Mouse (Mus musculus) heart, embryonic 15.5 days (tissue): ENCODE measurements at regions not wholly inside any gene's neighbourhood (a gene's known extent, or its start where the extent isn't known, plus 50 kb on each side); places are given as distances from the start of the nearest gene placed in this dataset.

Experiments used
- ATAC-seq: fragments of 200-750 bp; cut with Nextera tagmentation; replicated peaks from 2 replicates; pipeline ENCODE4 v1.8.0; 2017; ENCODE audit warnings: low read depth, moderate TSS enrichment; ENCODE audit not compliant: insufficient number of reproducible peaks, insufficient read depth, low FRiP score
- H3K27ac ChIP-seq: fragments of 300-500 bp; sonication (generic); 2 replicates; pipeline ENCODE4 v1.5.1; 2015; ENCODE audit warnings: mild to moderate bottlenecking, inconsistent platforms
- H3K27me3 ChIP-seq: fragments of 300-500 bp; sonication (generic); 2 replicates; pipeline ENCODE4 v1.6.1; 2015; ENCODE audit warnings: inconsistent platforms
- H3K36me3 ChIP-seq: fragments of 300-500 bp; sonication (generic); 2 replicates; pipeline ENCODE4 v1.6.1; 2015; ENCODE audit warnings: mild to moderate bottlenecking, inconsistent platforms
- H3K4me1 ChIP-seq: fragments of 300-500 bp; sonication (generic); replicated peaks from 2 replicates; pipeline ENCODE4 v1.6.1; 2015; ENCODE audit warnings: inconsistent platforms
- H3K4me2 ChIP-seq: fragments of 300-500 bp; sonication (generic); 2 replicates; pipeline ENCODE4 v1.6.1; 2015; ENCODE audit warnings: inconsistent platforms, mild to moderate bottlenecking, moderate library complexity
- H3K4me3 ChIP-seq: fragments of 300-500 bp; sonication (generic); 2 replicates; pipeline ENCODE4 v1.5.1; 2015; ENCODE audit warnings: mild to moderate bottlenecking, inconsistent platforms
- H3K9ac ChIP-seq: fragments of 300-500 bp; sonication (generic); 2 replicates; pipeline ENCODE4 v1.6.1; 2015; ENCODE audit warnings: mild to moderate bottlenecking, inconsistent platforms
- H3K9me3 ChIP-seq: fragments of 300-500 bp; sonication (generic); replicated peaks from 2 replicates; pipeline ENCODE4 v1.6.1; 2016; ENCODE audit warnings: inconsistent platforms
- WGBS: fragments of 180-500 bp; shearing (Covaris S2); methylation state at CpG from one replicate; pipeline ENCODE4 v1.1.7; 2015; ENCODE audit warnings: mixed read lengths; 5-methylcytosine and 5-hydroxymethylcytosine counted together

- ATAC-seq: no peak
- peaks cover 7% of the 10 kb centered on the region; the same call in 1 of the 2 replicates for H3K4me1 ChIP-seq
- H3K36me3 ChIP-seq: no peaks in the 10 kb centered on the region
- H3K4me2 ChIP-seq: no peak overlapping the region
- H3K9me3 ChIP-seq: no peaks in the 10 kb centered on the region
- no peaks in the 10 kb centered on the region for H3K27me3 ChIP-seq
- no peak overlapping the region for H3K4me3 ChIP-seq
- no peak overlapping the region for H3K9ac ChIP-seq
- 85% methylated on average over 8 of the region's 8 CpGs for WGBS
- H3K27ac ChIP-seq: no peak overlapping the region
Observed at GRCm38 (mm10) chr3:144378524-144379225, 173.7 kb upstream of the Lmo4 start.

GRCm38 (mm10) chr3:144377626-144378523 is 172.9 kb upstream of the Lmo4 start:
- H3K4me3 ChIP-seq: no peak overlapping the region
- H3K4me1 ChIP-seq: peaks cover 7% of the 10 kb centered on the region; the same call in 1 of the 2 replicates
- H3K9ac ChIP-seq: no peak overlapping the region
- H3K4me2 ChIP-seq: no peak overlapping the region
- H3K27ac ChIP-seq: no peak overlapping the region
- no peak for ATAC-seq
- H3K36me3 ChIP-seq: no peaks in the 10 kb centered on the region
- 72% methylated on average over 18 of the region's 18 CpGs for WGBS
- H3K9me3 ChIP-seq: no peaks in the 10 kb centered on the region
- H3K27me3 ChIP-seq: no peaks in the 10 kb centered on the region

- Histone ChIP-seq H3K4me2 (no peak overlapping the region), H3K36me3 (no peaks in the 10 kb centered on the region), H3K9me3 (no peaks in the 10 kb centered on the region), H3K27ac (no peak overlapping the region), H3K9ac (no peak overlapping the region), H3K4me1 (peaks cover 7% of the 10 kb centered on the region; the same call in 1 of the 2 replicates), H3K27me3 (no peaks in the 10 kb centered on the region), H3K4me3 (no peak overlapping the region)
- no peak for ATAC-seq
- 78% methylated on average over 15 of the region's 15 CpGs for WGBS
Observed at GRCm38 (mm10) chr3:144376463-144377402, 171.7 kb upstream of the Lmo4 start.

- H3K4me1 ChIP-seq: 0 out of 2 replicates have a peak, but pooled peaks cover 3% of the 10 kb centered on the region
- H3K27me3 ChIP-seq: no peaks in the 10 kb centered on the region
- H3K4me3 ChIP-seq: no peak overlapping the region
- H3K36me3 ChIP-seq: no peaks in the 10 kb centered on the region
- H3K9me3 ChIP-seq: no peaks in the 10 kb centered on the region
- no peak overlapping the region for H3K9ac ChIP-seq
- no peak overlapping the region for H3K4me2 ChIP-seq
- WGBS: 59% methylated on average over 12 of the region's 12 CpGs
- no peak for ATAC-seq
- no peak overlapping the region for H3K27ac ChIP-seq
Observed at GRCm38 (mm10) chr3:144375725-144376412, 170.8 kb upstream of the Lmo4 start.

GRCm38 (mm10) chr3:144368300-144368699 is 163.3 kb upstream of the Lmo4 start:
- WGBS: 59% methylated on average over 4 of the region's 4 CpGs
- peaks cover 5% of the 10 kb centered on the region; the same call in 1 of the 2 replicates for H3K4me1 ChIP-seq
- H3K27ac ChIP-seq: no peak overlapping the region
- H3K9ac ChIP-seq: no peak overlapping the region
- H3K36me3 ChIP-seq: no peaks in the 10 kb centered on the region
- no peaks in the 10 kb centered on the region for H3K27me3 ChIP-seq
- no peak for ATAC-seq
- no peaks in the 10 kb centered on the region for H3K9me3 ChIP-seq
- H3K4me3 ChIP-seq: no peak overlapping the region
- H3K4me2 ChIP-seq: no peak overlapping the region

- Histone ChIP-seq H3K4me2 (peak overlapping the region; percentile 52), H3K27me3 (no peaks in the 10 kb centered on the region), H3K9me3 (no peaks in the 10 kb centered on the region), H3K4me1 (peaks cover 5% of the 10 kb centered on the region; the same call in 1 of the 2 replicates), H3K9ac (no peak overlapping the region), H3K36me3 (no peaks in the 10 kb centered on the region), H3K27ac (no peak overlapping the region), H3K4me3 (peak overlapping the region; percentile 18)
- 32% methylated on average over 7 of the region's 7 CpGs for WGBS
- no peak for ATAC-seq
Observed at GRCm38 (mm10) chr3:144367766-144368116, 162.7 kb upstream of the Lmo4 start.

- Histone ChIP-seq H3K4me2 (peak overlapping the region; percentile 52), H3K27ac (no peak overlapping the region), H3K9ac (no peak overlapping the region), H3K9me3 (no peaks in the 10 kb centered on the region), H3K27me3 (no peaks in the 10 kb centered on the region), H3K4me1 (peaks cover 5% of the 10 kb centered on the region; the same call in 1 of the 2 replicates), H3K4me3 (peak overlapping the region; percentile 18), H3K36me3 (no peaks in the 10 kb centered on the region)
- ATAC-seq: no peak
- WGBS: 47% methylated on average over 22 of the region's 22 CpGs
Observed at GRCm38 (mm10) chr3:144366976-144367765, 162.2 kb upstream of the Lmo4 start.

- ATAC-seq: no peak
- no peak overlapping the region for H3K9ac ChIP-seq
- WGBS: 79% methylated on average over 4 of the region's 4 CpGs
Observed at GRCm38 (mm10) chr3:144365894-144366293, 160.9 kb upstream of the Lmo4 start.

GRCm38 (mm10) chr3:144362472-144362871 is 157.5 kb upstream of the Lmo4 start:
- Histone ChIP-seq H3K27ac (no peak overlapping the region), H3K4me2 (no peak overlapping the region), H3K9ac (no peak overlapping the region), H3K36me3 (no peaks in the 10 kb centered on the region), H3K4me3 (no peak overlapping the region), H3K9me3 (no peaks in the 10 kb centered on the region), H3K27me3 (no peaks in the 10 kb centered on the region), H3K4me1 (0 out of 2 replicates have a peak, but pooled peaks cover under 1% of the 10 kb centered on the region)
- WGBS: 60% methylated on average over 10 of the region's 10 CpGs
- no peak; the same call in 1 of the 2 replicates for ATAC-seq

More at GRCm38 (mm10) chr3:144365894-144366293, 160.9 kb upstream of the Lmo4 start:
- H3K4me2 ChIP-seq: no peak overlapping the region
- H3K27ac ChIP-seq: no peak overlapping the region
- no peaks in the 10 kb centered on the region for H3K9me3 ChIP-seq
- H3K36me3 ChIP-seq: no peaks in the 10 kb centered on the region
- H3K4me3 ChIP-seq: no peak overlapping the region
- peaks cover 5% of the 10 kb centered on the region; the same call in 1 of the 2 replicates for H3K4me1 ChIP-seq
- no peaks in the 10 kb centered on the region for H3K27me3 ChIP-seq
